Mouse (Mus musculus) cerebellum, adult 2 months (tissue): ENCODE measurements around the gene Rars2.

Experiments used
- CTCF ChIP-seq: fragments of 200-500 bp; IDR thresholded peaks from 2 replicates; pipeline ENCODE4 v1.5.1; 2011; ENCODE audit warnings: low read depth, mild to moderate bottlenecking, control low read depth, low read length, moderate library complexity, borderline replicate concordance; ENCODE audit not compliant: insufficient read depth
- POLR2A ChIP-seq: fragments of 200-500 bp; IDR thresholded peaks from 2 replicates; pipeline ENCODE4 v1.6.1; 2011; ENCODE audit warnings: low read length, control low read depth, borderline replicate concordance; ENCODE audit not compliant: insufficient read depth

GRCm38 (mm10) chr4:34661927-34662326, 47.2 kb downstream of the Rars2 start:
- no peak for TF ChIP-seq CTCF
- no peak for TF ChIP-seq POLR2A
